Mouse (Mus musculus) liver, embryonic 14.5 days (tissue): Measurements from ENCODE around the gene Tfap2d. TPM values are rescaled to one million over a fixed set of nuclear protein-coding genes. Genes with fewer than 3 reads are reported as not detected.

ENCODE experiments used
- ATAC-seq: fragments of 200-750 bp; cut with Nextera tagmentation; 2 replicates; pipeline ENCODE4 v1.8.0; 2017; ENCODE audit warnings: moderate number of reproducible peaks, mild to moderate bottlenecking, moderate library complexity; ENCODE audit not compliant: insufficient read depth
- DNase-seq, 3 experiments: peaks; one replicate each; pipeline ENCODE4 v3.0.0-alpha.2; 2012 to 2013; ENCODE audit warnings: low read depth in 3 of 3, low spot score in 3 of 3
- H3K27ac ChIP-seq: fragments of 300-500 bp; sonication (generic); 2 replicates; pipeline ENCODE4 v1.5.1; 2014; ENCODE audit warnings: moderate library complexity, mild to moderate bottlenecking, control low read depth, inconsistent platforms
- H3K27me3 ChIP-seq: fragments of 300-500 bp; sonication (generic); 2 replicates; pipeline ENCODE4 v1.6.1; 2014; ENCODE audit warnings: mild to moderate bottlenecking, low read length, moderate library complexity; ENCODE audit not compliant: control insufficient read depth, insufficient read depth
- H3K36me3 ChIP-seq: fragments of 300-500 bp; sonication (generic); replicated peaks from 2 replicates; pipeline ENCODE4 v1.6.1; 2014; ENCODE audit warnings: low read depth; ENCODE audit not compliant: control insufficient read depth, insufficient read depth
- H3K4me1 ChIP-seq, 2 experiments: fragments of 200-500 bp in 1 of 2; fragments of 300-500 bp in 1 of 2; sonication (generic) in 1 of 2; replicated peaks; 2 replicates each; pipeline ENCODE4 v1.6.1; 2012 to 2014; ENCODE audit warnings: antibody characterized with exemption in 1 of 2, inconsistent platforms in 1 of 2, low read length in 1 of 2; ENCODE audit not compliant: control insufficient read depth in 2 of 2, insufficient read depth in 2 of 2
- H3K4me2 ChIP-seq: fragments of 300-500 bp; sonication (generic); 2 replicates; pipeline ENCODE4 v1.6.1; 2014; ENCODE audit warnings: low read depth, mild to moderate bottlenecking, control low read depth, moderate library complexity
- H3K4me3 ChIP-seq, 2 experiments: fragments of 200-500 bp in 1 of 2; fragments of 300-500 bp in 1 of 2; sonication (generic) in 1 of 2; 2 replicates each; pipeline ENCODE4 v1.5.1; 2012 to 2014; ENCODE audit warnings: low read depth in 2 of 2, low read length in 2 of 2, mild to moderate bottlenecking in 2 of 2, control low read depth in 1 of 2, inconsistent platforms in 1 of 2, moderate library complexity in 1 of 2; ENCODE audit not compliant: insufficient read depth in 1 of 2
- H3K9ac ChIP-seq: fragments of 300-500 bp; sonication (generic); replicated peaks from 2 replicates; pipeline ENCODE4 v1.6.1; 2014; ENCODE audit warnings: mild to moderate bottlenecking, control low read depth, moderate library complexity
- H3K9me3 ChIP-seq: fragments of 300-500 bp; sonication (generic); 2 replicates; pipeline ENCODE4 v1.6.1; 2016; ENCODE audit warnings: low read length, mixed read lengths; ENCODE audit not compliant: control insufficient read depth
- CTCF ChIP-seq: IDR thresholded peaks from 2 replicates; pipeline ENCODE4 v1.5.1; 2016; ENCODE audit warnings: antibody characterized with exemption, low read depth, control low read depth
- EP300 ChIP-seq: IDR thresholded peaks from 2 replicates; pipeline ENCODE4 v1.6.1; 2016; ENCODE audit warnings: antibody characterized with exemption, low read depth
- WGBS: fragments of 180-500 bp; shearing (Covaris S2); extraction: QIAGEN DNeasy Blood & Tissue Kit; methylation state at CpG from one replicate; pipeline ENCODE4 v1.1.7; 2014; ENCODE audit not compliant: insufficient replicate concordance; 5-methylcytosine and 5-hydroxymethylcytosine counted together
- polyA plus RNA-seq, 2 experiments: library from polyadenylated mRNA; depleted of rRNA in 1 of 2; stranded (reverse) in 1 of 2; unstranded in 1 of 2; fragments of >200 nt; fragmentation: Nextera tagmentation in 1 of 2; extraction: Ambion mirVana in 1 of 2; gene quantifications; 2 replicates each; pipeline versions ENCODE4 v1.2.1 to v1.2.3; 2012 to 2014

The Tfap2d gene
- polyA plus RNA-seq, 2 experiments, result not detected

GRCm38 (mm10) chr1:19103316-19103715 is 494 bp downstream of the Tfap2d start:
- ATAC-seq (no peak), DNase-seq (no peak)
- H3K9ac ChIP-seq, result no peak overlapping the region
- TF ChIP-seq EP300 (no peak), CTCF (no peak)
- no peaks in the 10 kb centered on the region for H3K9me3 ChIP-seq
- 2% methylated on average over 21 of the region's 21 CpGs for WGBS
- H3K4me2 ChIP-seq, result no peak overlapping the region
- no peaks in the 10 kb centered on the region for H3K36me3 ChIP-seq
- no peaks in the 10 kb centered on the region for H3K4me1 ChIP-seq
- peaks cover 23% of the 10 kb centered on the region for H3K27me3 ChIP-seq
- no peak overlapping the region for H3K4me3 ChIP-seq
- H3K27ac ChIP-seq, result no peak overlapping the region

- Histone ChIP-seq H3K4me2 (no peak overlapping the region), H3K4me3 (no peak overlapping the region), H3K27me3 (peaks cover 23% of the 10 kb centered on the region), H3K9ac (no peak overlapping the region), H3K36me3 (no peaks in the 10 kb centered on the region), H3K27ac (no peak overlapping the region), H3K4me1 (no peaks in the 10 kb centered on the region), H3K9me3 (no peaks in the 10 kb centered on the region)
- no peak for ATAC-seq
- DNase-seq, result no peak
- TF ChIP-seq EP300 (no peak), CTCF (no peak)
- under 1% methylated on average over 10 of the region's 10 CpGs for WGBS
Measured at GRCm38 (mm10) chr1:19103776-19104142, 937 bp downstream of the Tfap2d start.

GRCm38 (mm10) chr1:19104143-19104857 is 1.5 kb downstream of the Tfap2d start:
- no peaks in the 10 kb centered on the region for H3K36me3 ChIP-seq
- H3K4me2 ChIP-seq, result no peak overlapping the region
- TF ChIP-seq EP300, result no peak
- peaks cover 23% of the 10 kb centered on the region for H3K27me3 ChIP-seq
- H3K4me3 ChIP-seq, result no peak overlapping the region
- ATAC-seq (no peak), DNase-seq (no peak)
- H3K4me1 ChIP-seq, result no peaks in the 10 kb centered on the region
- no peaks in the 10 kb centered on the region for H3K9me3 ChIP-seq
- WGBS, result 1% methylated on average over 40 of the region's 40 CpGs
- no peak overlapping the region for H3K27ac ChIP-seq
- no peak overlapping the region for H3K9ac ChIP-seq

- H3K4me3 ChIP-seq, result no peak overlapping the region
- no peak overlapping the region for H3K4me2 ChIP-seq
- H3K9me3 ChIP-seq, result no peaks in the 10 kb centered on the region
- peaks cover 23% of the 10 kb centered on the region for H3K27me3 ChIP-seq
- H3K9ac ChIP-seq, result no peak overlapping the region
- no peaks in the 10 kb centered on the region for H3K4me1 ChIP-seq
- ATAC-seq (no peak), DNase-seq (no peak)
- 5% methylated on average over 4 of the region's 4 CpGs for WGBS
- no peak overlapping the region for H3K27ac ChIP-seq
- TF ChIP-seq CTCF (no peak), EP300 (no peak)
- H3K36me3 ChIP-seq, result no peaks in the 10 kb centered on the region
Measured at GRCm38 (mm10) chr1:19106401-19106800, 3.6 kb downstream of the Tfap2d start.

GRCm38 (mm10) chr1:19106841-19107800 is 4.3 kb downstream of the Tfap2d start:
- H3K27me3 ChIP-seq, result peaks cover 23% of the 10 kb centered on the region
- WGBS, result 1% methylated on average over 13 of the region's 13 CpGs
- H3K27ac ChIP-seq, result no peak overlapping the region
- H3K4me3 ChIP-seq, result no peak overlapping the region
- H3K4me2 ChIP-seq, result no peak overlapping the region
- DNase-seq, result no peak
- no peaks in the 10 kb centered on the region for H3K36me3 ChIP-seq
- no peaks in the 10 kb centered on the region for H3K4me1 ChIP-seq
- ATAC-seq, result no peak
- TF ChIP-seq CTCF (no peak), EP300 (no peak)
- no peak overlapping the region for H3K9ac ChIP-seq
- no peaks in the 10 kb centered on the region for H3K9me3 ChIP-seq
